Mouse (Mus musculus) kidney, postnatal 36 days (tissue): ENCODE measurements around the gene Bet1.

Experiments used
- DNase-seq, 2 experiments: peaks; one replicate each; pipeline ENCODE4 v3.0.0; 2021 to 2022; ENCODE audit warnings: mixed read lengths in 2 of 2

Gene Bet1

GRCm38 (mm10) chr6:4086663-4087454 is at the start of gene Bet1:
Gene Bet1, minus strand, starts transcription at chr6:4086972.
- DNase-seq = peak; percentile 94 to 97

GRCm38 (mm10) chr6:4132239-4132638 is 45.5 kb upstream of the Bet1 start:
- DNase-seq = no peak

DNA sequence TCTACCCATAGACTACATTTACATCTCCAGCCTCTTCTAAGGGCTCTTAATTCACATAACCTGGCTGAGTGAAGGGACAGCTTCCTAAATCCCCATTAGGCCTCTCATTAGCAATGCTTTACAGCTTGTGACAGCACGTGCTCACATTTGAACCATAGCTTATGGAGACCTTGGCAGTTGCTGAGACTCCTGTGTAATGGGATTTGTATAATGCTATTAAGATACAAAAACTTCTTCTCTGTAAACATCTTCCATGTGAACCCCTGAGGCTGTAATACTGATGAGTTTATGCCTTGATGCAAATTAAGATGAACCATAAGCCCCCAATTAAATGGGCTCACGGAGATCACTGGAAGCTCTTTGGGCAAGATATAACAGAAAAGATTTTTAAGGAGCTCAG is 44.4 kb upstream of the Bet1 start:
- DNase-seq = no peak

GRCm38 (mm10) chr6:4118611-4119010 is 31.8 kb upstream of the Bet1 start:
- DNase-seq = no peak

DNA sequence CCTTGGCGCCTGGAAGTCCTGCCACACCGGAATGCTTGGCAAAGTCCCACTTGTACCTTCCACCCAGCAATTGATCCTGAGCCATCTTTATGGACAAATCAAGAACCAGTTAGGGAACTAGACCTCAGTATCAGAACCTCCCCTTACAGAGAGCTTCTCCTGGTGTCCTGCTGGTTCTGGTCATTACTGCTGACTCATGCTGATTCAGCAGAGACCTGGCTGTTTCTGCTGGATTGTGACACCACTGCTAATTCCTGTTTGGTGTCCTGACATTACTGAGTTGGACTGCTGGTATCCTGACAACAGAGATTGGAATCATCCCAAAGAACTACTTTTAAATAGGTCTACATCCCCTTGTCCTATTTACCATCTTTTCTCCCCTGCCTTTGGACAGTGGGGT is 3.7 kb upstream of the Bet1 start:
- DNase-seq = no peak

DNA sequence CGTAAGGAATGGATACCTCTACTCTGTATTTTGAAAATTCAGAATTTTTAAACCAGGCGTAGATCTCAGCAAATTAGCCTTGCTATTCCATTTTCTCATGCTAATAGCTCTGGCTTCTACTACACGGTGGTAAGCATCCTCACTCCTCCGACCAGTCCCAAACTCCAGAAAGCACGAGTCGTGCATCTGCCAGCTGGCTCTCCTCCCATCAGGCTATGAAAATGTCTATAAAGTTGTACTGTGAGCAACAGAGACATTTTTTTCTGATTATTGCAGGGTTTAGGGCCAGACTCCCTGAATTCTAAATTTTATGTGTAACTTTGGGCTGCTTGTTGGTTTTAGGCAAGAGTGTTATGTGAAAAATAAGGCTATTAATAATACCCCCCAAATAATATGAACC is 14.5 kb downstream of the Bet1 start:
- no peak for DNase-seq

DNA sequence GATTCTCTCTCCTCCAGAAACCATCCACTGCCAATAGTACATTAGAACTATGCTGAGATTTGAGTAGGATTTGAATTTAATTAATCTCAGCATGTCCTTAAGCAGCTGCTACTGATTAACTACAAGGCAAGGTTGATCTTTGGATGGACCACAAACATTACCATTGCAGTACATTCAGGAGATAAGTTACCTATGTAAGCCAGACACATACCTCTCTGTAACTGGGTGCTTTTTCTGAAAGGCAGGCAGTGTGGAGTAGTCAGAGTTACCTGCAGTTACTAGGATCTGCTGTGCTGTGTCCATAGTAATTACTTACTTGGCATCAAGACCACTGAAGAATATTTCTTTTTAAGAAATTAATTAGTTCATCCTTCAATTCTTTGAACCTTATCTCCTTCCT is 17.1 kb downstream of the Bet1 start:
- DNase-seq = no peak

GRCm38 (mm10) chr6:4054387-4054786 is 32.4 kb downstream of the Bet1 start:
- no peak for DNase-seq

DNA sequence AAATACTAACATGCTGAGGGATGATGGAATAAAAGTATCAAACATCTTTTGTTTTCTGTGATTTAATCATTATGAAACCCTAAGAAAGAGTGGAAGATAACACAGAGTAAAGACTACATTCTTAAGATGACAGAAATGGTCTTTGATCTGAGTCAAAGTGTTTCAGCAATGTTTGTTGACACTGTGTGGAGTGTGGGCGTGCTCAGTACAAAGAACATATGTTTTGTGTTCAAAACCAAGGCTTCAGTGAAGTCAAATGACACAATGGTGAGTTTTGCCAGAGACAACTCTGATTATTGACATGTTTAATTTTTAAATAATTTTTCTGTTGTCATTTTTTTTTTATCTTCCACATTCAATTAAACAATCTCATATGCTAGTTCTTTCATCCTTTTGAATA is 33.9 kb downstream of the Bet1 start:
- DNase-seq = no peak

- DNase-seq = no peak
Measured at GRCm38 (mm10) chr6:4047200-4047599, 39.6 kb downstream of the Bet1 start.

DNA sequence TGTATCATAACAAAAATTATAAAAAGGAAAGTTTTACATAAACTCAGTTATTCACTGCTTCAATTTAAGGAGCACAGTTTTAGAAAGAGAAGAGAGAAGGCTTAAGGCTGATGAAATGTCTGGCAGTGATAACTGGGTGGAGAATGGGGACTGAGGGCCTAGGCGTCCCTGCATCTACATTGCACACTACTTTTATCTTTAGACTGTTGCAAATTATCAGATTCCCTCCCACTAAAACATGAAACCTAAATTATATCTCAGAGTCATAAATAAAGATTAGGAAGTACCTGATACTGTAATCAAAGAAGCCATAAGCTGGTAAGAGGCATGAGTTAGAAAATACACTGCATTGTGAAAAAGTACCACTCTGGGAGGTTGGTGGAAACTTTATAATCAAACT is 45.0 kb downstream of the Bet1 start:
- DNase-seq = no peak

DNA sequence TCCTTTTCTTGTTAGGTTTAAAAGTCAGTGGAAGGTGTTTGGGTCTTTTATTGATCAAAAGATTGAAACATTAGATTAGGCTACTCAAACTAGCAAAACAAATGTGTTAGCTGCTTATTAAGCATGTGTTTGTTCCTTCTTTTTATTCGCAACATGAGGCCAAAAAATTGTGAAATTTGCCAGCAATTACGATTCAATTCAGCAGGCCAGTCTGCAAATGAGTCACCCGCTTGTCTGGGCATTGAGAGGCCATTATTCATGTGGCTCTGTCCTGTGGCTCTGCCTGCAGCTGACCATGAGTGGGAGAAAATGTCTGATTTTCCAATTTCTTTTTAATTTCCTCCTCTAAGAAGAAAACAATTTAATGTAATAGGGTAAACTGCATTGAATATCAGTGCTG is 55.8 kb downstream of the Bet1 start:
- no peak for DNase-seq
